Mouse (Mus musculus) adrenal gland, adult 10 weeks (tissue): ENCODE measurements around the gene Eef1g. TPM values are rescaled to one million over a fixed set of nuclear protein-coding genes. Genes with fewer than 3 reads are reported as not detected.

Experiments
- polyA plus RNA-seq: library from polyadenylated mRNA; stranded (reverse); fragments of 350-450 nt; fragmentation: Illumina TruSeq; extraction: RNeasy Lipid Tissue Mini Kit (QIAGEN cat#74804); gene quantifications from one replicate; pipeline ENCODE4 v1.2.3, GENCODE M21; 2014; ENCODE audit warnings: low read depth, low replicate concordance

Eef1g gene
- 77.3 TPM for polyA plus RNA-seq

DNA sequence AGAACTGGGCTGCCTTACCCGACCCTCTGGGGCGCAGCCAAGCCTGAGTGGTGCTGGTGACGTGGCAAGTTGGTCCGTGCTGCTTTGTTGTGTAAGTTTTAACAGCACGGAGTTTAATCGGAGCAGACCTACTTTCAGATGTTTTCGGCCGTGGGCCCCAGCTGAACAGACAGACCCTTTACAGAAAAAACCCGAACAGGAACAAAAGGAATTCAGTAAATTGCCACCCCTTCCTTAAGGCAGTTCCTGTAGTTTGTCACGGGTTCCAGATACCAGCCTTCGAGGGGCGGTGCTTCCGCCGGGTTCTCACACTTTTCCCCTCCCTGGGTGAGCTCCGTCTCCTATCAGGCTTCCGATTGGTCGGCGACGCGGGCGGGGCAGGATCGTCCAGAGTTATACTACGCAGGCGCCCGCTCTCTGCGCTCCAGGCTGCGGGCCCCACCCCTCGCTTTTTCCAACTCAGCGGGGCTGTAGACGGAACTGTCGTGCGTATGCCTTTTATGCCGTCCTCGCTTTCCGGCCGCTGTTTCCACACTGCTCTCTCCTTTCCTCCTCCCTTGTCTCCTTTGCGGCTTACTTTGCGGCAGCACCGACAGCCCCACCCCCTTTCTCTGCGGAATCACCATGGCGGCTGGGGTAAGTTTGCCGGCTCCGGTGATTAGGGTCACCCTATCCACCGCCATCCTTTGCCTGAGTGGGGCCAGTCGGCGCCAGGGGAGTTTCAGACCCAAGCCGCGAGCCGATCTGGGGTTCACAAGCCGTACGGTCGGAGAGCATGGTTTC is at the start of gene Eef1g:
TSS of gene Eef1g (plus strand) at position 452 of the 783 bp plus-strand sequence.

GRCm38 (mm10) chr19:8920073-8920736 is 46.6 kb upstream of the Eef1g start, which contains the start of gene B3gat3:
TSS of gene B3gat3 (plus strand) at chr19:8920374.

DNA sequence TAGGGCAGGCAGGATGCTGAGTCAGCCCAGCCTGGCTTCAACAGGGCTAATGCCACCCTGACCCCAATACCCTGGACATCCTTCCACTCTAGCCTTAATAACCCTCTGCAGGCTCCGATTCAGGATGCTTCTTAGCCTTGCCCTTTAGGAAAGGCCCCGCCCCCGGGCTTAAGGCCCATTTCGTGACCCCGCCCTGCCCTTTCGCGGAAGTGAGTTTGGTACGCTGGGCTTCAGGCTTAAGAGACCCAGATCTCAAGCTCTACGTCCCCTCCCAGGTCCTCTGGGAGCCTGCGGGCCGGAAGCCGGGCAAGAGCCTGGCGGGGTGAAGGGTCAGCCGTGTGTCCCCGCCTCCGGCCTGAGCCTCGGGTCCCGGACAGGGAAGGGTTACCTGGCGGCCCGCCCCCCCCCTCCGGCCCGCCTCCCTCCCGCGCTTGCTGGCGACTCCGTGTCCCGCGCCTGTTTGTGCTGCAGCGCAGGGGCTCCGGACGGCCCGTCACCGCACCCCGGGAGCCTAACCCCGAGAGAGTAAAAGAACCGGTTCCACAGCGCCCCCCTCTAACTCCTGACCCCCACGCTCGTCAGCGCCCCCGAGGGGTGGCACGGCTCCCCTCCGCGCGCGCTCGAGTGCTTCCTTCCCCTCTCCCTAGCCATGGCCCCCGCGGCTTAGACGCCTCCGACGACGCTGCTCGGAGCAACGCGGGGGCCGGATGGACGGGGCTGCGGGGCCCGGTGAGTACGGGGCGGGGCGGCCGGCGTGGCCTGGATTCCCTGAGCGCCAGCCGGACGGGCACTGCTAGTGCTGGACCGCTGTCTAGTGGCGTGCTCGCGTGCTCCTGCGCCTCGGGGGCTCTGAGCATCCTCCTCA is 37.4 kb upstream of the Eef1g start, which contains the start of the genes Rom1 and Eml3:
TSS of gene Rom1 (minus strand) at position 133 of the 865 bp plus-strand sequence.
TSS of gene Eml3 (plus strand) at position 329 of the 865 bp plus-strand sequence.

DNA sequence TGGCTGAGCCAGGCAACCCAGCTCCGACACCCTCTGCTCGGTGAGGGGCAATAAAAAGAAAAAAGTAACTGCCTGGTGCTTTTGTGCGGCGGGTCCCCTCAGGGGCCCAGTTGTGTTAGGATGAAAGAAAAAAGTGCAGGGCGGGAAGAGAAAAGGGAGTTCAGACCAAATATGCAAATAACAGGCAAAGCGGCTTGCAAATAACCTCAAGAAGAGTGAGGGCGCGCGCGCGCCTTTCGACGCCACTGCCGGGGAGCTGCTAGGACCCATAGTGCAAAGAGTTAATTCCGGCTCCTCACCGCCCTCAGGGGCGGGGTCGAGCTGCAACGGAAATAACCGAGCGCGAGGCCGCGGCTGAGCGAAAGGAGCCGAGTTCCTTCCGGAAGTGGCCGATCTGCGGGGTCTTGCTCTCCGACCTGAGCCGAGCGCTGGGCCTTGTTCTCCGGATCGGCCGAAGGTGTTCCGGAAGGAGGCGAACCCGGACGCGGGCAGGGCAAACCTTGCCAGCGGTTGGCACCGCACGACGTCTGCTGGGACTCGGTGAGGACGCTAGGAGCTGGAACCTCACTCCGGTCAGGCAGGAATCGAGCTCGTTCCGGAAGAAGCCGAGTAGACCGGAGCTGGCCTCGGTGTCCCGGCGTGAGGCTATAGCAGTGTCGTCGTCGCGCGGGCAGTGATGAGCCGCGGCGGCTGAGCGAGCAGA is 25.2 kb upstream of the Eef1g start, which contains the start of gene Mta2:
TSS of gene Mta2 (plus strand) at position 361 of the 703 bp plus-strand sequence.

GRCm38 (mm10) chr19:8953135-8954039 is 13.5 kb upstream of the Eef1g start, which contains the start of gene Tut1:
TSS of gene Tut1 (plus strand) at chr19:8953847.

DNA sequence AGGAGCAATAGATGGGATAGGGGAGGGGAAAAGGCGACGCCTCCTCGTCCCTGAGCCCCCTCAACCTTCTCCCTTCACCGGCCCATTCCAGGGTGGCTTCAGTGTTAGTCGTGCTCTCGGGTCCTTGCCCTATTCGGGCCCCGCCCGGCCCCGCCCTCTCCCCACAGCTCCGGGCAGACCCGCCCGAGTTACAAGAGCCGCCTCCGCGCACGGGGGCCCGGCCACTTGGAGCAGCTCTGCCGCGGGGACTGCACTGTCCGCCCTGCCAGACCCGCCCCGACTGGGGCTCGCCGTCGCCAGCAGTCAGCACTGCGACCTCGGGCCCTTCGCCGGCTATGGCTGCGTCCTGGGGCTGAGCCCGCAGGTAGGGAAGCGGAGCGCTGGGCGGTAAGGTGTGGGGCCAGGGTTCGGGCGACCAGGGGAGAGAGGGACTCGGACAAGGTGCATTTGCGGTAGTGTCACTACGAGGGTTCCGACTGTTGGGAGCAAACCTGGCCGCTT is 22.3 kb downstream of the Eef1g start, which contains the start of gene Ahnak:
TSS of gene Ahnak (plus strand) at position 219 of the 501 bp plus-strand sequence.

Other genes with a start within 250 kb of the Eef1g start
- gene Slc3a2, start 243.7 kb upstream of the Eef1g start, polyA plus RNA-seq = 163 TPM
- gene Wdr74, start 231.2 kb upstream of the Eef1g start, polyA plus RNA-seq = 15.5 TPM
- gene 1700092M07Rik, start 226.3 kb upstream of the Eef1g start, polyA plus RNA-seq = not detected
- gene Stx5a, start 225.6 kb upstream of the Eef1g start, polyA plus RNA-seq = 63.2 TPM
- gene Nxf1, start 210.0 kb upstream of the Eef1g start, polyA plus RNA-seq = 68.2 TPM
- 50.0 TPM for gene Tmem223, start 196.0 kb upstream of the Eef1g start, polyA plus RNA-seq
- gene Tmem179b, start 192.6 kb upstream of the Eef1g start, polyA plus RNA-seq = 51.8 TPM
- 1.4 TPM for gene Taf6l, start 180.6 kb upstream of the Eef1g start, polyA plus RNA-seq
- 94.7 TPM for gene Polr2g, start 168.5 kb upstream of the Eef1g start, polyA plus RNA-seq
- 0.47 TPM for gene Zbtb3, start 164.5 kb upstream of the Eef1g start, polyA plus RNA-seq
- 87.3 TPM for gene Ttc9c, start 147.7 kb upstream of the Eef1g start, polyA plus RNA-seq
- gene Hnrnpul2, start 147.0 kb upstream of the Eef1g start, polyA plus RNA-seq = 117 TPM
- gene AC129217.1, start 137.3 kb upstream of the Eef1g start, polyA plus RNA-seq = not detected
- gene Bscl2, start 129.6 kb upstream of the Eef1g start, polyA plus RNA-seq = 24.6 TPM
- gene Gng3, start 127.8 kb upstream of the Eef1g start, polyA plus RNA-seq = 2.2 TPM
- gene Lrrn4cl, start 116.3 kb upstream of the Eef1g start, polyA plus RNA-seq = 3.3 TPM
- gene Ubxn1, start 95.5 kb upstream of the Eef1g start, polyA plus RNA-seq = 25.3 TPM
- 3.3 TPM for gene Uqcc3, start 86.1 kb upstream of the Eef1g start, polyA plus RNA-seq
- gene Lbhd1, start 83.3 kb upstream of the Eef1g start, polyA plus RNA-seq = 76.6 TPM
- not detected for gene Gm49403, start 83.1 kb upstream of the Eef1g start, polyA plus RNA-seq
- 7.9 TPM for gene 1810009A15Rik, start 78.2 kb upstream of the Eef1g start, polyA plus RNA-seq
- not detected for gene Gm49416, start 78.1 kb upstream of the Eef1g start, polyA plus RNA-seq
- 1.2 TPM for gene Ints5, start 74.0 kb upstream of the Eef1g start, polyA plus RNA-seq
- 97.8 TPM for gene Ganab, start 69.0 kb upstream of the Eef1g start, polyA plus RNA-seq
- 11.3 TPM for gene B3gat3, start 46.7 kb upstream of the Eef1g start, polyA plus RNA-seq
- gene Rom1, start 37.7 kb upstream of the Eef1g start, polyA plus RNA-seq = 3.3 TPM
- gene Eml3, start 37.5 kb upstream of the Eef1g start, polyA plus RNA-seq = 7.1 TPM
- gene Mta2, start 25.2 kb upstream of the Eef1g start, polyA plus RNA-seq = 70.1 TPM
- 2.8 TPM for gene Tut1, start 13.2 kb upstream of the Eef1g start, polyA plus RNA-seq
- gene Ahnak, start 22.2 kb downstream of the Eef1g start, polyA plus RNA-seq = 34.2 TPM
- 1.8 TPM for gene Scgb1a1, start 120.9 kb downstream of the Eef1g start, polyA plus RNA-seq
- gene Asrgl1, start 168.6 kb downstream of the Eef1g start, polyA plus RNA-seq = 14.8 TPM